Mouse (Mus musculus) embryo, embryonic 11 days (tissue): ENCODE data around the gene Sox10.

Experiments
- DNase-seq: peaks from one replicate; pipeline ENCODE4 v3.0.0-alpha.2; 2015

The Sox10 gene

DNA sequence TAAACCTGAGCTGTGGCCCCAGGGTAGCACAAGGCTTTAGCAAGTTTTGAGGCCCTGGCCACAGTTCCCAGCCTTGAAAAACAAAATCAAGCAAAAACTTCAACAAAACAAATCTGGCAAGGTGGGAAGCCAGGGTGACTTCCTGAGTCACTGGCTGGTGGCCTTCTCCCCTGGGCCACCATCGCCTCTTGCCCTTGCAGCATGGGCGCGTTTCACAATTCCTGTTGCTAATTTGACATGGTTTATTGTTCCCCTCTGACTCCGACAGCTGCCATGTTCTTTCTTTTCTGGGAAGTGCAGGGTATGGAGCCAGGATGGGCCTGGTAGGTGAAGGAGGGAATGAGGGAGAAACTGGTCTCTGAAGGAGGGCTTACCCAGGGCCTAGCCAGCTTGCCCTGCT lies 42.9 kb downstream of the Sox10 start:
- no peak for DNase-seq

DNA sequence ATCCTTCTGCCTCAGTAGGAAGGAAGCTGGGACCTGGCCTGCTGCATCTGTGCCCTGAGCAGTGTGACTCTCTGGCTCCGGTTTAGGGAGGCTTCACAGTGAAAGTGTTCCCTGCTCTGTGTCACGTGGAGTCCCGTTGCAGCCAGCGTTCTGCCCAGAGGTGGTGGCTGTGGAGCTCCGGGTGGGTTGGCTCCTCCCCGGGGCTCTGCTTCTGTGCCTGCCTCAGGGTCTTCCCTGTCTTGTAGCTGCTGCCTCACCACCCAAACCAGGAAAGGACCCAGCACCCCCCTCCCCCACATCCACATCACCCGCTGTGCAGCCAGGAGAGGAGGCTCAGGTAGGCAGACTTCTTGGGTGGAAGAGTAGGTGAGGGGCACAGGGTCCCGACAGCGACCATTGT lies 45.5 kb downstream of the Sox10 start:
- DNase-seq: no peak

DNA sequence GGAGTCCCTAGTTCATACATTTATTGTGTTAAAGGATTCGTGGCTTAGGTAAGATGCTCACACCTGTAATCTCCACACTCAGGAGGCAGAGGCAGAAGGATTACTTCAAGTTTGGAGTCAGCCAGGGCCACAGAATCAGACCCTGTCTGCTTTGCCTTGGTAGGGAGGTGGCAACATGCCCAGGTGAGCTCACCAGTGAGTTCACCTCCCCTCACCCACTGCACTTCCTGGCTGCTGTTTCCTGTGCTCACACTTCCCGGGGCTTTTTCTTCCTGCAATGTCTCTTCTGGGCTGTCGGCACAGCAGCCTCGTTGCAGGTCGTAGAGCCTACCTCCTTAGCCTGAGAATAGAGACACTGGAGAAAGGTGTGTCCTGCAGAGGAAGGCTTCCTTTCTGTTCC lies 49.8 kb downstream of the Sox10 start:
- DNase-seq: no peak

DNA sequence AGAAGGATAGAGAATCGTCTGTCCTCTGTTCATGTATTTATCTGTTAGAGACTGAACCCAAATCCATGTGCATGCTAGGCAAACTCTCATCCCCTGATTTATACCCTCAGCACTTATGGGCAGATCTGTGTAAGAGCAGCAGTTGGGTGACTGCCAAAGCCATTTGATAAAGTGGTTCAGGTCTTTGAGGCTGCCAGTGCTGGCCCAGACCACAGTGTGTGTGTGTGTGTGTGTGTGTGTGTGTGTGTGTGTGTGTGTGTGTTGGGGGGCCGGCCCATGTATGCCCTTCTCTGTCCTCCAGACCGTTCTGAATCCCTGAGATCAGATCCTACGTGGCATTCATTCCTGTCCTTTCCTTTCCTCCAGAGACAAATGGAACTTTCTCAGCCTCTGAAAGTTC lies 53.3 kb downstream of the Sox10 start:
- no peak for DNase-seq

DNA sequence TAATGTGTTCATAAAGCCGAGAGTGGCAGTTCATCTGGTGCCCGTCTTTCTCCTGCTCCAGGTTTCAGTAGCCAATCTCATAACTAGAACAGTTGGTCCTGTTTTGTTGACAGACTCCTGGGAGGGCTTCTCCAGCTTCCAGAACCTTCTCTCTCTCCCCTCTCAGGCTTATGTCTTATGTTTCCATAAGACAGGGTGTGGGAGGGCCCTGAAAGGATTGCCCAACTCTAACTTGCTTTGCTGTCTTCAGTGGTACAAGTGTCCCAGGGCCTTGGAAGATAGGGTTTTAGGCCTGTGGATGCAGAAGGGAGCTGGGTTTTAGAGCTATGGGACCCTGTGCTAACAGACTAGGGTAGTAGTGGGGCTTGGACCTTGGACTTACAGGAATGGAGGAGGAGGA lies 54.5 kb downstream of the Sox10 start:
- no peak for DNase-seq

DNA sequence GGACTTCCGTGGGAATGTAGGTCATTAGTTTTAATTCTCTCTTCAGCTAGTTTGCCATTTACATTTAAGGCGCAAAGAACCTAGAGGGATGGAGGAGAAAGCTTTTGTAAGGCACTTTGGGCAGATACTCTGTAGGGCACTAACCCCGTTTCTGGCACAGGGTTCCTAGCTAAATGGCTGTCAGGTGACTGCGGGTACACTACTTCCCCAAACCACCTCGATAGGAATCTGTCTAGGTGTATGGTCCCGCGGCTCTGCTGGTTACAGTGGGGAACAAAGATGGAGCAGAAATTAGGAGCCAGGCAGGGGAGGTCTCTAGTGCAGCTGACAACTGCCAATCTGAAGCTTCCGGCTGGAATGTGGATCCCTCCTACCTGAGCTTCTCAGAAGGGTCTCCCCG lies 55.0 kb downstream of the Sox10 start:
- no peak for DNase-seq

DNA sequence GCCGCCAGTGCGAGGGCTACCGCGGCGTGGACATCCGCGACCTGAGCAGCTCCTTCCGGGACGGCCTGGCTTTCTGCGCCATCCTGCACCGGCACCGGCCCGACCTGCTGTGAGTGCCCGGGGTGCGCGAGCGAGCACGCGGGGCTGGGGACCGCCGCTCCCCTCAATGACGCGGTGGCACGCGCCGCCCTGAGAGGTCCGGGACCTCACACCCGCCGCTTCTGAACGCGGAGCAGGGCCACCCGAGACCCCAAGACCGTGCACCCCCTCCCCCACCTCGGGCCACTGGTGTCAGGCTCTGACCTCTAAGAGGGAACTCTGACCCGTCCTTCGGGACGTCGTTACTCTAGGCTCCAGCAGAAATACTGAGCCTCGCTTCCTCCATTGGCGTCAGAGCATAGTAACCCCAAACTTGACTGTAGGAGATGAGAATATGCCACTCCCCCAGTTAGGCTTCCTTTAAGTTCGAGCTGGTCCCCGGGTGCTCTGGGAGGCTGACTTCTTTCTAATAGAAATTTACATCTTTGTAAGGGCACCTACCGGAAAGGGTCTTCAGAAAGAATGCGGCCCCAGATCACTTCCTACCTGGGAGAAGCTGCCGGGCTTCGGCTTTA lies 55.6 kb downstream of the Sox10 start:
- peak; percentile 26 for DNase-seq

DNA sequence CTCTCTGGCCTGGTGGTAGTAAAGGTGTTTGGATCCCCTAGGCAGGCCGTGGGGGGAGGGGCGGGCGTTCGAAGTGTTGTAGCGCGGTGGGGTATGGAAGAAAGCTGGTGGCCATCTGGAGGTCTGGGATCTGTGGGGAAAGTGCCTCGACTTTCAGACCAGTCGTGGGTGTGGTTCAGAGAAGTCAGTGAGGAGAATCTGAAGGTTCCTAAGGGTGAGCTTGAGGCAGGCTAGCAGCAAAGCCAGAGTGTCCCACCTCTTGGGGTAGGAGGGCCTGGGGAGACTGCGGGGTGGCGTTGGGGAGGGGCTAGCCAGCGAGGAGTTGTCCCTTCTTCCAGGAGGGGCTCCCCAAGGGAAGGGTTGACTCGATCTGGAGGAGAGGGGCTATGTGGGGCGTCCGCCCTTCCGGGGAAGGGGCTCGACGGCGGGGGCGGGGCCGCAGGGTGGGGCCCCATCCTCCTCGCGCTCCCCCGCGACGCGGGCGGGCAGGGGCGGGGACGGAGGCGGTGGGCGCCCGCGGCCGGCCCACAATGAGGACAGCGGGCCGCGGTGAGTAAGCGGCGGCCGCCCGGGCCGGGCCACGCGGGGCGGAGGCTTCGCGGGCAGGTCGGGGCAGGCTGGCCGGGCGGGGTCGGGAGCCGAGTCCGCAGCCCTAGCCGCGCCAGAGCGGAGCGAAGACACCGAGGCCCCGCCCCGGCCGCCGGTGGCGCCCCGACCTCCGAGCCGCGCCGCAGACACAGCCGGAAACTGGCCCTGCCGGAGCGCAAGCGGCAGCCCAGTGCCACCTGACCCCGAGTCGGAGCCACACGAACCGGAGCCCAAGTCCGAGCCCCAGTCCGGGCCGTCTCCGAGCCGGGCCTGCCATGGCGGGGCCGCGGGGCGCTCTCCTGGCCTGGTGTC lies 56.4 kb downstream of the Sox10 start, which contains the start of gene Micall1:
Gene Micall1 (plus strand): TSS at position 478 of the 900 bp plus-strand sequence.
- DNase-seq: peak; percentile 81

DNA sequence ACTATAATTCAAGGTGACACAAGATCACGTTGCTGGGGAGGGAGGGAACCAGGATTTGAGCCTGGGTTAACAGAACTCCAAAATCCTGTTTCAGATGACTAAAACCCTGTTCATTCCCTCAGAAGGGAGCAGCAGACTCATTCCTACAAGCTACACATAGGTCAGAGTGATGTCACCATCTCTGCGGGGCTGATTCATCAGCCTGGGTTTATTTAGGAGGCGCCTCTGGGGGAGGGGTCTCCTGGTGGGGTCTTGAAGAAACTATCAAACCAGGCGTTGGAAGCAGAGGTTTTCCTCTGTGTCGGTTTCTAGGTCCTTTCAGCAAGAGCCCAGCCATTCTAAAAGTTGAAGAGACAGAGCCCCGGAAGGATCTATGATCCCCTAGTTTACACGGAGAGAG lies 57.1 kb downstream of the Sox10 start:
- peak; percentile 43 for DNase-seq

DNA sequence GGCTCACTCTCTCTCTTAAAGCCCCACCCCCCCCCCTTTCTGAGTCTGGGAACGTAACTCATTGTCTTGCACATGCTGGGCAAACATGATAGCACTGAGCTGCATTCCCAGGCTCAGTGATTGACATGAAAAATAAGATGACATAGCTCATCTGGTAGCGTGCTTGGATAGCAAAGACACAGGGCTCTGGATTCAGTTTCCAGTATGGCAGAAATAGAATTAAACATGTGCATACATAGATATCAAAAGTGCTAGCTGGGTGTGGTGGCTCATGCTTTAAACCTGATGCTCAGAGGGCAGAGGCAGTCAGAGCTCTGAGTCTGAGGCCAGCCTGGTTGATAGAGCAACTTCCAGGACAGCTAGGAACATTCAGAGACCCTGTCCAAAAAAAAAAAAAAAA lies 59.2 kb downstream of the Sox10 start:
- DNase-seq: no peak
